Mouse (Mus musculus) hindbrain, embryonic 14.5 days (tissue): Measurements from ENCODE around the gene Gm2310. TPM values are rescaled to one million over a fixed set of nuclear protein-coding genes. Genes with fewer than 3 reads are reported as not detected.

Source experiments
- ATAC-seq: fragments of 200-750 bp; cut with Nextera tagmentation; 2 replicates; pipeline ENCODE4 v1.8.0; 2017; ENCODE audit warnings: moderate number of reproducible peaks, mild to moderate bottlenecking, moderate TSS enrichment, moderate library complexity; ENCODE audit not compliant: low FRiP score
- DNase-seq: peaks from one replicate; pipeline ENCODE4 v3.0.0-alpha.2; 2015; ENCODE audit warnings: low spot score
- H3K27ac ChIP-seq: fragments of 300-500 bp; sonication (generic); 2 replicates; pipeline ENCODE4 v1.5.1; 2014; ENCODE audit warnings: mild to moderate bottlenecking, moderate library complexity
- H3K27me3 ChIP-seq: fragments of 300-500 bp; sonication (generic); 2 replicates; pipeline ENCODE4 v1.6.1; 2014; ENCODE audit warnings: mild to moderate bottlenecking, low read length, mixed read lengths; ENCODE audit not compliant: control insufficient read depth, insufficient read depth
- H3K36me3 ChIP-seq: fragments of 300-500 bp; sonication (generic); replicated peaks from 2 replicates; pipeline ENCODE4 v1.6.1; 2014; ENCODE audit not compliant: control insufficient read depth, insufficient read depth
- H3K4me1 ChIP-seq: fragments of 300-500 bp; sonication (generic); replicated peaks from 2 replicates; pipeline ENCODE4 v1.6.1; 2014; ENCODE audit warnings: antibody characterized with exemption, low read length, mixed read lengths; ENCODE audit not compliant: control insufficient read depth, insufficient read depth
- H3K4me2 ChIP-seq: fragments of 300-500 bp; sonication (generic); replicated peaks from 2 replicates; pipeline ENCODE4 v1.6.1; 2014; ENCODE audit warnings: mild to moderate bottlenecking, moderate library complexity
- H3K4me3 ChIP-seq: fragments of 300-500 bp; sonication (generic); replicated peaks from 2 replicates; pipeline ENCODE4 v1.5.1; 2014; ENCODE audit warnings: mild to moderate bottlenecking, low read length
- H3K9ac ChIP-seq: fragments of 300-500 bp; sonication (generic); 2 replicates; pipeline ENCODE4 v1.6.1; 2014
- H3K9me3 ChIP-seq: fragments of 300-500 bp; sonication (generic); 2 replicates; pipeline ENCODE4 v1.6.1; 2016; ENCODE audit warnings: low read length; ENCODE audit not compliant: control insufficient read depth
- WGBS: fragments of 180-500 bp; shearing (Covaris S2); extraction: QIAGEN DNeasy Blood & Tissue Kit; methylation state at CpG from one replicate; pipeline ENCODE4 v1.1.7; 2014; 5-methylcytosine and 5-hydroxymethylcytosine counted together
- polyA plus RNA-seq: library from polyadenylated mRNA; unstranded; fragments of >200 nt; fragmentation: Nextera tagmentation; extraction: Ambion mirVana; gene quantifications from 2 replicates; pipeline ENCODE4 v1.2.1, GENCODE M21; 2014

The Gm2310 gene
- polyA plus RNA-seq, 1 experiment from 2014 or later: not detected

DNA sequence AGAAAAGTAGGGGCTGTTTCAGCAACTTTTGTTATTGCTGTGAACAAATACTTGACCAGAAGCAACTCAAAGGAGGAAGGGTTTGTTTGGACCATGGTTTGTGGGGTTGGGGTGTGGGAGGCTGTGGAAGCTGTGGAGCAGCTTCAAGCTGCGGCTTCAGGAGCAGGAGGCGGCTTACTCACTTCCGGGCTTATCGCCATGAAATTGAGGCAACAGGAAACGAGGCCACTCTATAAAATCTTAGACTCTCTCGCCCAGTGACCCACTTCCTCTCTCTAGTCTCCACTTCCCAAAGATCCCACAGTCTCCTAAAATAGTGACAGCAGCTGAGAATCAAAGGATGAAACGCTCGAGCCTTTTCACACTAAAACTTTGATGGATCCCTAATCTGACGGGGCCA is 7.9 kb downstream of the Gm2310 start:
- no peaks in the 10 kb centered on the region for H3K36me3 ChIP-seq
- no peak overlapping the region for H3K27ac ChIP-seq
- H3K4me3 ChIP-seq: no peak overlapping the region
- no peak for ATAC-seq
- WGBS: 70% methylated on average over 9 of the region's 9 CpGs
- H3K9ac ChIP-seq: no peak overlapping the region
- H3K4me2 ChIP-seq: no peak overlapping the region
- no peaks in the 10 kb centered on the region for H3K4me1 ChIP-seq
- no peaks in the 10 kb centered on the region for H3K27me3 ChIP-seq
- H3K9me3 ChIP-seq: no peaks in the 10 kb centered on the region
- DNase-seq: no peak

DNA sequence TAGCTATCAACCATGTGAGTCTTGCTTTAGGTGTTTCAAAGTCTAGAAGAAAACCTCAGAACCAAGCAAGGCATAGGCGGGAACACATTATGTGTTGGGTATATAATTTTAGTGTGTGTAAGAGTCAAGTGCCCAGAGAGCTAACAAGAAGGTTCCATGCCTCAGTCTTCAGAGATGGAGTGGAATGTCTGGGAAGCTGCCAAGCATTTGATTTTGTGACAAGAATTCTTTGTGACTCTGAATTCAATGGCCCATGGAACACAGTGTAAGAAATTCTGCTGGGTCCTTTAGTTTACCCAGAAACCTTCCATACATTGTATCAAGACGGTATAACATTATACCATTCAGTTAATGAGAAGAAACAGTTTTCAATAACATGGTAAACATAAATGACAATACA is 17.3 kb downstream of the Gm2310 start:
- no peak overlapping the region for H3K9ac ChIP-seq

DNA sequence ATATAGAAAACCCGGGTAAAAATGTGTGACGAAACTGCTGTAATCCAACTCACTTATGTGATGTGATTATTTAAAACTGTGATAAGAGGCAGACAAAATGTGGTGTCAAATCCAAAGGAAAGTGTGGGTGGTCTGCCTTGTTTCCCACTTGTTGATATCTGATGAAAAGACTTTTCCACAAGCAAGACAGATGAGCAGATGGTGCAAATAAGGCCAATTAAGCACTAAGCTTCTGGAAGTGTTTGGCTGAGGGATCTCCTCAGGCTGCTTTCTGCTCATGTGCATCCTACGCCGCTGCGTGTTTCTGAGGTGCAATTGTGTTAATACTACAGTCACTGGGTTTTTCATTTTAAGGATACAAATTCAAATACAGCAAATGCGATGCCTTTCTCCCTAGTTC is 34.5 kb downstream of the Gm2310 start:
- H3K4me3 ChIP-seq: no peak overlapping the region
- DNase-seq: no peak
- H3K27me3 ChIP-seq: no peaks in the 10 kb centered on the region
- H3K4me1 ChIP-seq: no peaks in the 10 kb centered on the region
- WGBS: 91% methylated on average over 6 of the region's 6 CpGs
- ATAC-seq: no peak
- H3K27ac ChIP-seq: no peak overlapping the region
- no peaks in the 10 kb centered on the region for H3K9me3 ChIP-seq
- H3K36me3 ChIP-seq: no peaks in the 10 kb centered on the region
- no peak overlapping the region for H3K9ac ChIP-seq
- H3K4me2 ChIP-seq: no peak overlapping the region

More for the DNA sequence above, 17.3 kb downstream of the Gm2310 start:
- Histone ChIP-seq H3K4me3 (no peak overlapping the region), H3K4me2 (no peak overlapping the region), H3K27ac (no peak overlapping the region), H3K9me3 (no peaks in the 10 kb centered on the region), H3K4me1 (no peaks in the 10 kb centered on the region), H3K36me3 (no peaks in the 10 kb centered on the region), H3K27me3 (no peaks in the 10 kb centered on the region)
- DNase-seq: no peak
- 88% methylated on average over 2 of the region's 2 CpGs for WGBS
- ATAC-seq: no peak

DNA sequence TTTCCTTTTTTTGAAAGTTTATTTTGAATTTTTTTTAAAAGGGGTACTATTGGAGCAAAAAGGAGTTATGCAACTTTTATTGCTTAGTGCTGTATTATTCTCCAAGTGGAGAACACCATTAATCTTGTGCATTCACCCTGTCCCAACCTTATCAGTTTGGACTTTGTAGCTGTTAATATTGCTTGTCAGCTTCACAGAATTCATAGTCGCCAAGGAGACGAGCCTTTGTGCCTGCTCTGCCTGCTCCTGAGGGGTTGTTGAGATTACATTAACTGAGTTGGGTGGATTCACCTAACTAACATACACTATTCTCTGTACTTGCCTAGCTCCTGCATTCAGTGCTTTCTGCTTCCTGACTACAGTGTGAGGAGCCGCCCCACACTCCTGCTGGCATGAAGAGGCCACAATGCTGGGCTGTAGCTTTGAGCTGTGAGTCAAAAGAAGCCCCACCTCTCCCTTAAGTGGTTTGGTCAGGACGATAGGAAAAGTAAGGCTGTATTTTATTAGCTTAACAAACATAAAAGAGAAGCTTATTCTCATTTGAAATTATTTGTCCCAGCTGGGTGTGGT is 50.7 kb downstream of the Gm2310 start:
- Histone ChIP-seq H3K36me3 (no peaks in the 10 kb centered on the region), H3K27ac (no peak overlapping the region), H3K27me3 (no peaks in the 10 kb centered on the region), H3K4me3 (no peak overlapping the region), H3K4me2 (no peak overlapping the region), H3K9me3 (no peaks in the 10 kb centered on the region), H3K9ac (no peak overlapping the region), H3K4me1 (no peaks in the 10 kb centered on the region)
- ATAC-seq (no peak), DNase-seq (no peak)
- WGBS: 64% methylated on average over 4 of the region's 4 CpGs

Other genes with a start within 250 kb of the Gm2310 start
- gene Nipbl, start 75.5 kb downstream of the Gm2310 start, polyA plus RNA-seq: 16.9 and 18.4 TPM in 2 replicates
- gene Slc1a3, start 190.8 kb upstream of the Gm2310 start, polyA plus RNA-seq: 242 and 264 TPM in 2 replicates